Mouse (Mus musculus) frontal cortex, postnatal 25 days (tissue): ENCODE results near the gene Whrn.

Experiments
- DNase-seq, 2 experiments: peaks; one replicate each; pipeline ENCODE4 v3.0.0; 2022; ENCODE audit warnings: low spot score in 2 of 2

Whrn gene

DNA sequence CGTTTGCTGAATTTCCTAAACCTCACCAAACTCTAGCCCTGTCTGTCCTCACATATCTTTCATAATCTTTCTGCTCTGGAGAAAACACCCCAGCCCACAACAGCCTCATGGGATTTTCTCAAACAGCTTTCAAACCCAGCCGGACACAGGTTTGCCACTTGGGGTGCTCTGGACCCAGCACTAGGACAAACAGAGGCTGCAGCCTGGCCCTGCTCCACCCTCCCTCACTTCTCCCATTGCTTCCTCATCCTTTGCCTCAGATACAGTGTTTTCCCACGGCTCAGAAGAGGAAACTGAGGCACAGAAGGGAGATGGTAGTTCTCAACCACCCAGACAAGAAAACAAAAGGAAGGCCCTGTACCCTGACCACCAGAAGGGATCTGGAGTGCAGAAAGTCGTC is 90.1 kb downstream of the Whrn start:
- no peak for DNase-seq

DNA sequence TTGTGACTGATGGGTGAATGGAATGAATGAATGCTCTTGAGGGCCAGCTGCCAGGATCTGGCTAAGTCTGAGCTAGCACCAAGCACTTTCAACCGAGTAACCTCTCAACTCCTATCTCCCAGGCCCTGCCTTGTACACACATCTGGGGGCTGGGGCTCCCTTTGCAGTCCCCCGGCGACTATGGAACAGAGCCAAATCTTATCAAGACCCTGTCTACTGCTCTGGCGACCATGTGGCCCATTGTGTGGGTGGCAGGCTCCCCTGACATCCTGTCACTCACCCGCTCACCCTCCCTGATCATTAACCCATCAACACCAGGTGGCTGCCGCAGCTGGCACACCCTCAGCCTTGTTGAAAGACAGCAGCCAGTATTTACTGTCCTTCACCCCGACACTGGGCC is 90.7 kb downstream of the Whrn start:
- no peak for DNase-seq

DNA sequence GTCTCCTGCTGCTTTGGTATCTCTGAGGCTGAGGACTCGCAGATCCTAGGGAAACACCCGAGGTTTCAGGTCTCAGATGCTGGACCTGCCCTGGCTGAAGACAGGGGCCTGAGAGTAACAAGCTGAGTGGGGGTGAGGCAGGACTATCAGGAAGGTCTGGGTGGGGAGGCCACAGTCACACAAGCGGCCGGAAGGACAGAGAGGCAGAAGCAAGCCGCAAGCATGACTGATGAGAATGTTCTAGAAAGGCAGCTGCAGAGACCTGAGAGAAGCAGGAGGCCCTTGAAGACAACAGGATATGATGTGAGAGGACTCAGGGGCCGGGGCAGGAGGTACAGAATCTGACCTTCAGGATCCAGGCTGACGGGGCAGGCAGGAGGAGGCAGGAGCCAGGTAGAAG is 91.6 kb downstream of the Whrn start:
- DNase-seq, result no peak

DNA sequence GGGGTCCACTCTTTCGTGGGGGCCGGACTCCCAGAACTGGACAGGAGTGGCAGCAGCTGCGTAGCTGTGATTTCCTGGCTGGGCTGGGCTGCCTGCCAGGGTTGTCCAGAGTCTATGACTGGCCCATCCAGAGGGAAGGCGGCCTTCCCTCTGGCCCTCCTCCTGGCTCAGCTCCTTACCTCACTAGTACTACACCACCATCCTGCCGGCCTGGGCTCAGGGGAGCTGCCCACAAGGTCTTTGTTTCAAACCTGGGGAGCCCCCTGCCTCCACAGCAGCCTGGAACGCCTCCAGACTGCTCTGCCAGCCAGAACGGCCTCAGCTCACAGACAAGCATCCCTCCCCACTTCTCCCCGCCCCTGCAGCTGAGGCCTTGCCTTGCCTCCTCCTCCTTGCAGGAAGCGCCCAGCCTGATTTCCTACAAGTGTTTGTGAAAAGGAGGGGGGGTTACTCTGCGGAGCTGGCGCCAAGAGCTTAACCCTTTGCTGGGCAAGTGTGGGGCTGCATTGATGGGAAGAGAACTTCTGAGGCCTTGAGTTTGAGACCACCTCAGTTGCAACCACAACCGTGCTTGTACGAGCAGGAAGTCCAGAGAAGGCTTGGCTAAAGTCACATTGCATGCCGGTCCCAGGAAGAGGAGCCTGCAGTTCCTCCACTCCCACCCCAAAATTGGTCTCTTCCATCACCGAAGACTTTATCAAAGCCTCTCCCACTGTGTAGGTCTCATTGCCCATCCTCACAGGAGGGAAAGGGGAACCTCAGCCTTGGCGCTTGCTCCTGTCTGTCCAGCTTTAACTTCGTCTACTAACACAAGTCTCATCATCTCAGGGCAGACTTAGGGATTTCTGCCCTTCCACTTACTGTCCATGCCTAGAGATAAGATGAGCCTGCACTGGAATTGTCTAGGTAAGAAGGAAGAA is 92.5 kb downstream of the Whrn start, which contains the start of gene Akna:
Akna (minus strand) TSS at position 315 of the 920 bp plus-strand sequence.
- DNase-seq, result peak; percentile 38 to 57

DNA sequence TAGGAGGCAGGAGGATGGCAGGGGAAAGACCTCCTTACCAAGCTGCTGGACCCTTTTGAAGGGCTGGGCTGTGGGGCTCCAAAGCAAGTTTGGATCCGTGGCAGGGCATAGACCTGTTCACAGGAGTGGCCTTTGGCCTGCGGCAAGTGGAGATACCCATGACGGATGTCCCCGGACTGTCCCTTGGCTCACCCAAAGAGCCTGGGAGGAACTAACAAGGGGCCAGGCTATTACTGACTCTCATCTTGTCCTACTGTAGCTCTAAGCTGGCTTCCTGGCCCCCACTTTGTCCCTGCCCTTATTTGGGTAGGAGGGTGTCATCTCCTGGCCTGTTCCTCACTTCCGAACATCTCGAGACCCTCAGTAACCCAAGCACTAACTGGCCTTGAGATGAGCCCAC is 93.2 kb downstream of the Whrn start:
- DNase-seq, result no peak

- no peak for DNase-seq
These were observed 93.7 kb downstream of the Whrn start for GRCm38 (mm10) chr4:63402056-63402455.

DNA sequence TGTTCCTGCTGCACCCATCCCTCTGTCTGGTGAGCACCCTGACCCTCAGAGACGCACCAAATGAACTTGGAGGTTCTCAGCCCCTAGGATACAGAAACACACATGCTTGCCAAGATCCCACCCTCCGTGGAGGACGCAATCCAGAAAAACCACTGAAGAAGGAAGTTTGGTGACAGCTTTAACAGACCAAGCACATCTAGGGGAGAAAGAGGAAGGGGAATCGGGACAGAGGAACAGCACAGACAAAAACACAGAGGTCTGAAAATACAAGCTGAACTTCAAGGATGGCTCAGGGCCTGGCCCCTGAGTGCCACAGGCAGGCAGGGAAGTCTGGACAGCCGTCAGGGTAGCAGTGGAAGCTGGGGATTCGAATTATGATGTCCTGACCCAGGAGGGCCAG is 94.2 kb downstream of the Whrn start:
- DNase-seq, result no peak

GRCm38 (mm10) chr4:63400541-63401306 is 95.1 kb downstream of the Whrn start:
- no peak for DNase-seq

GRCm38 (mm10) chr4:63399691-63400270 is 96.0 kb downstream of the Whrn start:
- DNase-seq, result no peak

- no peak for DNase-seq
These were observed 96.8 kb downstream of the Whrn start for GRCm38 (mm10) chr4:63398854-63399609.

GRCm38 (mm10) chr4:63397981-63398537 is 97.7 kb downstream of the Whrn start:
- DNase-seq, result no peak

DNA sequence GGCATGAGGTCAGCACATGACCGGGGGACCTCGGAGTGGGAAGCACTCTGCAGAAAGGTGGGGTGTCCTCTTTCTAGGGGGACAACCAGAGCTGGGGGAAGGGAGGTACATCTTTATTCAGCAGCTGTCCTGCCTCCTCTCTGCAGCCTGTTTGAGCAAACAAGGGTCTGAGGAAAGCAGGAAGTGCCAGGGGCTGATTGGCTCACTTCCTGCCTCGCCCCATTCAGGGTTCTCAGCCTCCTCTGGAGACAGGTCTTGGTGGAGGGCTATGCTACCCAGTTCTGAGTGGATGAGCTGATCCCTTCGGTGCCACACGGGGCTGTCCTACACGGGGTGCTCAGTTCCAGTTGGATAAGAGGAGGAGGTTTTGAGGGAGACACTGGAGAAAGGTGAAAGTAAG is 104.5 kb downstream of the Whrn start:
- DNase-seq, result no peak

DNA sequence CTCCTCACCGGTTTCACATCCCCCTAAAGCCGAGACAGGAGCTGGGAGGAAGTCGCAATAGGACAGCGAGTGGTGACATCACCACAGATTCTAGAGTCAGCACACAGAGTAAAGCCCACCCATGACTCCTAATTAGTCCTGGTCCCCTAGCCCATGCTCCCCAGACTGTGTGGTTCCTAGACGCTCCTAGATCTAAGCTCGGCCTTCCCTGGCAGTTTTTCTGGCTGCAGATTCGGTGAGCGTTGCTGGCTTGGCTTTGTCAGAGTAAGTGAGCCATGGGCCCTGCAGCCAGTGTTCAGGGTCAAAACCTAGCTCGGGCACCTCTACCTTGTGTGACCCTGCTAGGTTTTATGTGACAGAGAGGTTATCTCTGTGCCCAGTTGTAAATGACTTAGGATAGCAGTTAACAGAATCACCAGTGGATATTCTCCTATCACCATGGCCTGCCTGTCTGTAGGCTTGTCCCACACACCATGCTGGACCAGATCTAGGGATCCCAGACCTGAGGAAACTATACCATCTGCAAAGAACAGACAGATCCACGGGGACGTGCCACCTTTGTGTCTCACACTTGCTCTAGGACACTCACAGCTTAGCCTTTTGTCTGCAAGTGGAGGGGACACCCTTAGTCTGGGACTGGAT is 105.8 kb downstream of the Whrn start:
- DNase-seq, result no peak

GRCm38 (mm10) chr4:63389121-63389886 is 106.5 kb downstream of the Whrn start:
- DNase-seq, result no peak

DNA sequence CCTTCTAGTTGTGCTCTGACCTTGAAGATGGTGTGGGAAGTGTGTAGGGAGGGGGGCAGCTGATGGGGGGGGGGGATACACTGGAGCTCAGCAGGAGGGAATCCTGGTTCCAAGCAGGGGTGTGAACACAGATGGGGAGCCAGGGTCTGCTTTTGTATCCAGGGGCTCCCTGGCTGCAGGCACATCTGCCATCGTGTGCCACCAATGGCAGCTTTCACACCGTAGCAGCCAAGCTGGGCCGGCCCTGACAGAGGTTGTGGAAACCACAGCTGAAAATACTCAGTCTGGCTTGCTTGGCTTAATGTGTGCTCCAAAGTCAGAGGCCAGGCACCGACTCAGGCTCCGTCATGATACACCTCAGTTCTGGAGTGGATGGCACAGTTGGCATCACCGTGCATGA is 107.8 kb downstream of the Whrn start:
- DNase-seq, result no peak

DNA sequence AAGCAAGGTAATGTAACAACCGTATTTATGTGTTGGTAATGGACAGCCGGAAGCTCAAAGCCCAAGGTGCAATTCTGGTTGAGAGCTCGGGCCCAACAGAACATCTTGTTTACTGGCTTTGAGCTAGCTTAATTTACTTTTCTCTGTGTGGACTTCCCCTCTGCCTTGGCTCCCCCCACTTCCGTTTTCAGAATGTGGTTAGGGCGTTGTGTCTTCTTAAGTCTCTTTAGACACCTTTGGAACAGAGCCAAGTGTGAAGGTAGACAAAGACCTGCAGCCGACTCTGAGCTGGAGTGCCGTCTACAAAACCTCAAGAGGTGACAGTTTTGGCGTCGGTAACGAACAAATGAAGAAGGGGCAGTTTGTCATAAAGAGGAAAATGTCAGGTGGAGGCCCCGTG is 110.0 kb downstream of the Whrn start:
- no peak for DNase-seq

GRCm38 (mm10) chr4:63385253-63385652 is 110.5 kb downstream of the Whrn start:
- no peak for DNase-seq

GRCm38 (mm10) chr4:63384262-63384661 is 111.5 kb downstream of the Whrn start:
- DNase-seq, result no peak

- DNase-seq, result no peak
These were observed 112.3 kb downstream of the Whrn start for GRCm38 (mm10) chr4:63383474-63383873.

DNA sequence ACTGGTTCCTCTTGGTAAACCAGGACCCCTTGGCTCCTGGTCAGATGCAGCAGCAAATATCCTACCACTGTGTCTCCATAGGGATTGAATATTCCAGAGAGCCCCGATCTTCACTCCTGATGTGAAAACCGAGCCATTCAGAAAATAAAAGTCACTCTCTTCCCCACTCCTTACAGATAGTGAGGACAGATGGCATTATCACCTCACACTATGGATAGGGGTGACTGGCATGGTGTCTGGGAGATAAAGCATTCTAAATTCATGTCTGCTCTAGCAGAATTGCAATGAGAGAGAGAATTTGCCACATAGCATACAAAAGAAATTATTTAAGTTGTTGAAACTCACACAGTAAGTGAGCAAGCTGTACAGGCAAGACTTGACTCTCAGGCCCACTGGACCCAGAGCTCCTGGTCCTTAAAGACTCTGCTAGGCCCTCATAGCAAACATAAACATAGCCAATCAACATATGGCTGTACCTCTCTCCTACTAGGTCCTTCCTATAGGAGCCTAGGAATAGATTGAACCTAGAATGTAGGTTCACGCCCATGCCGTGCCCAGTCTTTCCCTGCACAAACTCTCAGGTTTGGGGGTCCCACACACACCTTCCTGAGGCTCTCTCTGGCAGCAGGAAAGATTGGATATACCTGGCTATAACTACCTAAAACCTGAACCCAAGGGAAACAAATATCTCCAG is 113.0 kb downstream of the Whrn start:
- DNase-seq, result no peak
